Mouse (Mus musculus): ENCODE data around the gene Nav2. TPM values are rescaled to one million over a fixed set of nuclear protein-coding genes. Genes with fewer than 3 reads are reported as not detected.

Gene Nav2
- total and polyA plus RNA-seq, 3 experiments = 1.0 TPM; not detected in 2

DNA sequence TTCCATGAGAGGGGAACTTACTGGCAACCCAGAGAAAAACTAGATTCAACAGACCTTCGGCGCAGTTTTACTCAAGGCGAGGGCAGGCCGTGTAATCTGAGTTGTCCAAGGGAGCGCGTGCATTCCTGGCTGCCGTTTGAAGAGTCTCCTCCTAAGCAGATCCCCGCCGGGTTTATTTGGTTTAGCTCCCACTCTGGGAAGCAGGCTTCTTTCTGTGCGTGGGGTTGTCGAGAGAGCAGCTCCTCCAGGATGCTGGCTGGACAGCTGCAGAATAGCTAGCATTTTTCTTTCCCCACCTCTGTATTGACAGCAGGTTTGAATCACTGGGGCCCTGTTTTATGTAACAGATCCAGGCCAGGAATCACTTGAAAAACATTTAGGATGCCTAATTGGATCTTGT is 529.4 kb downstream of the Nav2 start:
- no peak for DNase-seq (ENCODE audit: low spot score)
- TF ChIP-seq GATA2 (IDR thresholded peaks at IDR 0.05; ENCODE audit: borderline replicate concordance, low read depth, low read length) (no peak), GATA1 (IDR thresholded peaks at IDR 0.05; ENCODE audit: borderline replicate concordance, low read length) (no peak), TAL1 (conservative IDR thresholded peaks at IDR 0.05; ENCODE audit: low read depth, low read length) (no peak)
- H3K36me3 ChIP-seq (replicated peaks) = no peaks in the 10 kb centered on the region
- no peaks in the 10 kb centered on the region for H3K4me1 ChIP-seq (ENCODE audit: insufficient read depth, low read depth, low read length)
- H3K27me3 ChIP-seq (ENCODE audit: insufficient read depth, low read length) = no peaks in the 10 kb centered on the region
- H3K4me3 ChIP-seq (ENCODE audit: low read depth, low read length) = no peak overlapping the region
- H3K9me3 ChIP-seq (replicated peaks) = peaks cover 65% of the 10 kb centered on the region
- no peak for ATAC-seq (ENCODE audit: extremely low read depth, insufficient number of reproducible peaks, low FRiP score, poor library complexity, severe bottlenecking)

DNA sequence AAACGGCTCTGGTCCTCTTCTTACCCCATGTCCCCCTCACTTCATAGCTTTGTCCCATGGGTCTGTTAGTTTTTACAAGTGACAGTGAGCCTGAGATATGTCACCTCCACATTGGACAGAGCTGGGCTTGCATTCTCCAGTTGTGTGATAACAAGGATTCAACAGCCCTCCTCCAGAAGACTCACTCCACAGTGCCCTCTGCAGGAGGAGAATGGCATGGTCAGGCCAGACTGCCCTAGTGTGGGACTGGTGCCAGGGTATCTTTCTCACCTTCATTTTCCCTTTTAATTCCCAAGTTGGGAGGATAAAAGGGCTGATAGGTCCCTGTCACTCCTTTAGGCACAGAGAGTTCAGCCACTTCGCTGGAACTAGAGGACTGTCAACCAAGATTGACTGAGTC is 530.6 kb downstream of the Nav2 start:
- H3K27me3 ChIP-seq (ENCODE audit: insufficient read depth, low read length) = no peaks in the 10 kb centered on the region
- ATAC-seq (ENCODE audit: extremely low read depth, insufficient number of reproducible peaks, low FRiP score, poor library complexity, severe bottlenecking) = no peak
- TF ChIP-seq CTCF (IDR thresholded peaks at IDR 0.05; ENCODE audit: low read depth, low read length) (no peak), GATA2 (IDR thresholded peaks at IDR 0.05; ENCODE audit: borderline replicate concordance, low read depth, low read length) (no peak), GATA1 (IDR thresholded peaks at IDR 0.05; ENCODE audit: borderline replicate concordance, low read length) (no peak), TAL1 (conservative IDR thresholded peaks at IDR 0.05; ENCODE audit: low read depth, low read length) (no peak), POLR2AphosphoS5 (IDR thresholded peaks at IDR 0.05; ENCODE audit: insufficient replicate concordance, low read depth, low read length) (no peak)

DNA sequence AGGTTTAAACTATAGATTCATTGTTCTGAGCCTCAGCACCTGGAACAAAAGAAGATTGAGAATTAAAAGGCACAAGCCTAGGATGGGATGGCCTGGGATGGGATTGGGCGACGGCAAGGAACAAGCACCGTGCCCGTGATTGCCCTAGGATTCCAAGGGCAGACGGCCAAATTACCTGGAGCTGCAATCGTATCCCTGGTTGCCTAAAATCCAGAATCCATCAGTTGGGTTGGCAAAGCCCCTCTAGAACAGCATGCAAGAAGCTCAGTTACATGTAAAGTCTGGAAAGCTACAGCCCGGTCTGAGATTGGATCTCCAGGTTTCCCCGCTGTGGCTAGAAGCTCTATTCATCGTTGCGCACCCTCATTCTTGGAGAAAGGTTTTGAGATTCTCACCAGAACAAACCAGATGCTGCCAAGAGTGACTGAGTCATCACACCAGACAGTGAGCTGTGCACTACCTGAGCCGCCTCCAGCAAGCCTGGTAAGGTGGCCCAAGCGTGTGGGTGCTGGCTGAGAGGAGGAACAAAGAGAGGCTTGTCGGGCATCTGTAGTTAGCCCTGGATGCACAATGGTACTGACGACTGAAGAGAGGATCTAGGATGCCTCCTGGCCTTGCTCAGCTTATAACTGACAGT is 531.9 kb downstream of the Nav2 start:
- no peak overlapping the region for H3K4me3 ChIP-seq (ENCODE audit: low read depth, low read length)

More for the DNA sequence above, 530.6 kb downstream of the Nav2 start:
- Histone ChIP-seq H3K4me1 (ENCODE audit: insufficient read depth, low read depth, low read length) (no peaks in the 10 kb centered on the region), H3K36me3 (replicated peaks) (no peaks in the 10 kb centered on the region), H3K9me3 (replicated peaks) (peaks cover 63% of the 10 kb centered on the region), H3K4me3 (ENCODE audit: low read depth, low read length) (no peak overlapping the region)
- no peak for DNase-seq (ENCODE audit: low spot score)

DNA sequence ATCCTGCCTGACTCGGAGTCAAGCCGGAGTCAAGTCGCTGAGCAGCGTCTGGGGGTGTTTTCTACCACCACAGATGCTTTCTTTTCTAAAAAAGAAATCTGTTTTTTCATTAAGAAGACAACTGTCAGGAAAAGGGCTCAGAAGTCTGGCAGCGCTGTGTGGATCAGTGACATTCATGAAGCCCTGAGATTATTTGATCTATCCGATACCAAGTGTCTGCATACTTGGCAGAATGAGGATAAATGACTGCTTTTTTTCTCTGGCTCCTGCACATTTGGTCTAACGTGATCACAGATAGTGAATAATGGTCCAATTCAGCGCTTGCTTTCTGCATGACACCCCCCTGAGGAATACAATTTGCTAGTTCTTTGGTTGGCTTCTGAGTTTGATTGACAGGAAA is 533.7 kb downstream of the Nav2 start:
- Histone ChIP-seq H3K9me3 (replicated peaks) (peaks cover 59% of the 10 kb centered on the region), H3K4me1 (ENCODE audit: insufficient read depth, low read depth, low read length) (no peaks in the 10 kb centered on the region), H3K27me3 (ENCODE audit: insufficient read depth, low read length) (no peaks in the 10 kb centered on the region), H3K36me3 (replicated peaks) (no peaks in the 10 kb centered on the region), H3K4me3 (ENCODE audit: low read depth, low read length) (no peak overlapping the region)
- no peak for TF ChIP-seq POLR2AphosphoS5 (IDR thresholded peaks at IDR 0.05; ENCODE audit: insufficient replicate concordance, low read depth, low read length)
- TF ChIP-seq GATA1 (IDR thresholded peaks at IDR 0.05; ENCODE audit: borderline replicate concordance, low read length) = no peak
- TF ChIP-seq CTCF (IDR thresholded peaks at IDR 0.05; ENCODE audit: low read depth, low read length) = no peak
- no peak for TF ChIP-seq GATA2 (IDR thresholded peaks at IDR 0.05; ENCODE audit: borderline replicate concordance, low read depth, low read length)
- no peak for ATAC-seq (ENCODE audit: extremely low read depth, insufficient number of reproducible peaks, low FRiP score, poor library complexity, severe bottlenecking)
- DNase-seq (ENCODE audit: low spot score) = no peak

More for the DNA sequence above, 531.9 kb downstream of the Nav2 start:
- no peaks in the 10 kb centered on the region for H3K27me3 ChIP-seq (ENCODE audit: insufficient read depth, low read length)
- H3K36me3 ChIP-seq (replicated peaks) = no peaks in the 10 kb centered on the region
- DNase-seq (ENCODE audit: low spot score) (no peak), ATAC-seq (ENCODE audit: extremely low read depth, insufficient number of reproducible peaks, low FRiP score, poor library complexity, severe bottlenecking) (no peak)
- no peaks in the 10 kb centered on the region for H3K4me1 ChIP-seq (ENCODE audit: insufficient read depth, low read depth, low read length)
- TF ChIP-seq POLR2AphosphoS5 (IDR thresholded peaks at IDR 0.05; ENCODE audit: insufficient replicate concordance, low read depth, low read length) = no peak
- TF ChIP-seq GATA1 (IDR thresholded peaks at IDR 0.05; ENCODE audit: borderline replicate concordance, low read length) = no peak
- TF ChIP-seq GATA2 (IDR thresholded peaks at IDR 0.05; ENCODE audit: borderline replicate concordance, low read depth, low read length) = no peak
- TF ChIP-seq TAL1 (conservative IDR thresholded peaks at IDR 0.05; ENCODE audit: low read depth, low read length) = no peak
- TF ChIP-seq CTCF (IDR thresholded peaks at IDR 0.05; ENCODE audit: low read depth, low read length) = no peak
- H3K9me3 ChIP-seq (replicated peaks) = peaks cover 63% of the 10 kb centered on the region

DNA sequence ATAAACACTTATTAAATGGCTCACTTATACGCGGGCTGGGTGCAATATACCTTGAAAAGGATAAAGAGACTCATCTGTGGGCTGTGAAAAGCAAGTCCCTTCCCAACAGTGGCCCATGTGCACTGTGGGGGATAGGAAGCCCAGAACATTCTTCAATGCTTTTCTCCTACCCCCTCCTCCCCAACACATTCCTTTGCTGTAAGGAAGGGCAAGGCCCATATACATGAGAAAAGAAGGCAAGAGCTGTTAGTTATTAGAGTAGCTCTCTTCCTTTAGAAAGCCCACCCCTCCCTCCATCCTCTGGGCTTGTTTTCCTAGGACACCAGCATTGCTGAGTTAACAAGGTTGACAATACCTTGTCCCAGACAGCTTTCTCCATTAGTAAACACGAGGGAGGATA is 540.1 kb downstream of the Nav2 start:
- ATAC-seq (ENCODE audit: extremely low read depth, insufficient number of reproducible peaks, low FRiP score, poor library complexity, severe bottlenecking) (no peak), DNase-seq (ENCODE audit: low spot score) (no peak)
- Histone ChIP-seq H3K36me3 (replicated peaks) (no peaks in the 10 kb centered on the region), H3K4me3 (ENCODE audit: low read depth, low read length) (no peak overlapping the region), H3K4me1 (ENCODE audit: insufficient read depth, low read depth, low read length) (no peaks in the 10 kb centered on the region), H3K27me3 (ENCODE audit: insufficient read depth, low read length) (no peaks in the 10 kb centered on the region), H3K9me3 (replicated peaks) (peaks cover 69% of the 10 kb centered on the region)
- TF ChIP-seq CTCF (IDR thresholded peaks at IDR 0.05; ENCODE audit: low read depth, low read length) (no peak), POLR2AphosphoS5 (IDR thresholded peaks at IDR 0.05; ENCODE audit: insufficient replicate concordance, low read depth, low read length) (no peak), TAL1 (conservative IDR thresholded peaks at IDR 0.05; ENCODE audit: low read depth, low read length) (no peak), GATA1 (IDR thresholded peaks at IDR 0.05; ENCODE audit: borderline replicate concordance, low read length) (no peak), GATA2 (IDR thresholded peaks at IDR 0.05; ENCODE audit: borderline replicate concordance, low read depth, low read length) (no peak)

DNA sequence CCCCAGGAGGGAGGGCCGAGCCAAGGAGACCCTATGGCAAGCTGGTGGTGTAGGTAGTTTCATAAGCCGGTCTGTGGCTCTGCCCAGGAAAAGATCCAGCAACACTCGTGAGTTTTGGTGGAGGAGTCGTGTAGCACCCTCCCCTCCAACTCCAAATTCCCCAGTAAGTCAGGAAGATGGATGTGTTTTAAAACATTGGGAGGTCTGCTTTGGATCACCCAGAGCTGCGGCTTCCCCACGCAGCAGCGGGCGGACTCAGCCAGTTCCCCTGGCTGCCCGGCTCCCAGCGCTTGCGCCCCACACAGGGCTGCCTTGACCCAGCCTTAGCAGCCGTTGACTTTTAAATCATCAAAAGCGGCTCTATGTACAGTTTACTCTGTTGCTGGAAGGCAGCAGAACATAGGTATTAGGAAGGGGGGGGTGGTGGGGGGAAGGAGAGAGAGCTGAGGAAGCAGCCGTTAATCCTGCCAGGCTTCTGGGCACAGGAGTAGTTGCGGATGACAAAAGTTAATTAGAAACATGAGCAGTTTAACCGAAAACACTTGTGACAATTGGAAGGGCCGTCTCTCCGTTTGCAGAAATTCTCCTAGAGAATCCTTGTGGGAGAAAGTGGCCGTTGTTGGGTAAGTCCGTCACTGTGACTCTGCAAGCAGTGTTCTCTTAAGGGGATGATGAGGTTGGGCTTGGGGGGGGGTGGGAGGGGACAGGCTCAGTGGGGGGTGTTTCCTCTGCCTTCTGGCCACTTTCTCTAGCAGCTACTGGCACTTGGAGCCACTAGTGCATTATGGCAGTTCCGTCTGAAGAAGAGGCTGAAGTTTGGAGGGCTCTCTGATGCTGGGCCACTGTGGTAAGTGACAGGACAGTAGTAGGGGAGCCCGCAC is 542.0 kb downstream of the Nav2 start:
- Histone ChIP-seq H3K36me3 (replicated peaks) (no peaks in the 10 kb centered on the region), H3K4me1 (ENCODE audit: insufficient read depth, low read depth, low read length) (no peaks in the 10 kb centered on the region), H3K9me3 (replicated peaks) (peaks cover 70% of the 10 kb centered on the region), H3K4me3 (ENCODE audit: low read depth, low read length) (no peak overlapping the region), H3K27me3 (ENCODE audit: insufficient read depth, low read length) (no peaks in the 10 kb centered on the region)
- no peak for DNase-seq (ENCODE audit: low spot score)
- ATAC-seq (ENCODE audit: extremely low read depth, insufficient number of reproducible peaks, low FRiP score, poor library complexity, severe bottlenecking) = no peak
- TF ChIP-seq CTCF (IDR thresholded peaks at IDR 0.05; ENCODE audit: low read depth, low read length) (no peak), POLR2AphosphoS5 (IDR thresholded peaks at IDR 0.05; ENCODE audit: insufficient replicate concordance, low read depth, low read length) (no peak), GATA2 (IDR thresholded peaks at IDR 0.05; ENCODE audit: borderline replicate concordance, low read depth, low read length) (no peak), TAL1 (conservative IDR thresholded peaks at IDR 0.05; ENCODE audit: low read depth, low read length) (no peak), GATA1 (IDR thresholded peaks at IDR 0.05; ENCODE audit: borderline replicate concordance, low read length) (no peak)
